Mouse (Mus musculus) embryonic facial prominence, embryonic 15.5 days (tissue): ENCODE results near the gene Gstp1. TPM values are rescaled to one million over a fixed set of nuclear protein-coding genes. Genes with fewer than 3 reads are reported as not detected.

ENCODE experiments used
- ATAC-seq: fragments of 200-750 bp; cut with Nextera tagmentation; 2 replicates; pipeline ENCODE4 v1.8.0; 2017; ENCODE audit warnings: low read depth, moderate TSS enrichment; ENCODE audit not compliant: insufficient number of reproducible peaks, low FRiP score, low TSS enrichment
- H3K27ac ChIP-seq: fragments of 300-500 bp; sonication (generic); replicated peaks from 2 replicates; pipeline ENCODE4 v1.5.1; 2015; ENCODE audit warnings: mild to moderate bottlenecking, inconsistent platforms
- H3K27me3 ChIP-seq: fragments of 300-500 bp; sonication (generic); 2 replicates; pipeline ENCODE4 v1.6.1; 2015; ENCODE audit warnings: inconsistent platforms
- H3K36me3 ChIP-seq: fragments of 300-500 bp; sonication (generic); 2 replicates; pipeline ENCODE4 v1.6.1; 2015; ENCODE audit warnings: mild to moderate bottlenecking, inconsistent platforms
- H3K4me1 ChIP-seq: fragments of 300-500 bp; sonication (generic); 2 replicates; pipeline ENCODE4 v1.6.1; 2015; ENCODE audit warnings: inconsistent platforms
- H3K4me2 ChIP-seq: fragments of 300-500 bp; sonication (generic); replicated peaks from 2 replicates; pipeline ENCODE4 v1.6.1; 2015; ENCODE audit warnings: mild to moderate bottlenecking, inconsistent platforms
- H3K4me3 ChIP-seq: fragments of 300-500 bp; sonication (generic); replicated peaks from 2 replicates; pipeline ENCODE4 v1.5.1; 2015; ENCODE audit warnings: mild to moderate bottlenecking, inconsistent platforms
- H3K9ac ChIP-seq: fragments of 300-500 bp; sonication (generic); 2 replicates; pipeline ENCODE4 v1.6.1; 2015; ENCODE audit warnings: inconsistent platforms
- H3K9me3 ChIP-seq: fragments of 300-500 bp; sonication (generic); replicated peaks from 2 replicates; pipeline ENCODE4 v1.6.1; 2016; ENCODE audit warnings: inconsistent platforms
- WGBS: fragments of 180-500 bp; shearing (Covaris S2); methylation state at CpG from one replicate; pipeline ENCODE4 v1.1.7; 2015; 5-methylcytosine and 5-hydroxymethylcytosine counted together
- polyA plus RNA-seq: library from polyadenylated mRNA; unstranded; fragments of >200 nt; fragmentation: Nextera tagmentation; extraction: Ambion mirVana; gene quantifications from 2 replicates; pipeline ENCODE4 v1.2.1, GENCODE M21; 2015

Gene Gstp1
- polyA plus RNA-seq, 1 experiment from 2014 or later, result 558 TPM

DNA sequence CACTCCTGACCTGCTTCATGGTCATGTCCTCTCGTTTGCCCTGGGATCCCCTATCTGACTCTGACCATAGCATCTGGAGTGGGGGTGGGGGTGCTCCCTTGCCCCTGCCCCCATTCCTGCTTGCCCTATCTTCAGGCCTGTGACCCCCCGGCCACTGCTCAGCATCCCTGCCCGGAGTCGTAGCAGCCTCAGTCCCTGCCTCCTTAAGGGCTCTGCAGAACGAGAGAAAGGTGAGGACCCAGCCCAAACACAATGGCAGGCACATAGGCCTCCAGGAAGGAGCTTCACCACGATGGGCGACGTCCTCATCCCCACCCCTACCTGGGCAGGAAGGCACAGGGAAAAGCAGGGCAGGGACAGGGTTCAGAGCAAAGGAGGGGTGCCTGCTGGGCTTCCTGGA lies 39.5 kb downstream of the Gstp1 start:
- H3K4me1 ChIP-seq, result peaks cover 23% of the 10 kb centered on the region
- WGBS, result 75% methylated on average over 8 of the region's 8 CpGs
- no peaks in the 10 kb centered on the region for H3K27me3 ChIP-seq
- H3K9me3 ChIP-seq, result no peaks in the 10 kb centered on the region
- no peak overlapping the region for H3K4me3 ChIP-seq
- no peak overlapping the region for H3K27ac ChIP-seq
- H3K4me2 ChIP-seq, result no peak overlapping the region
- ATAC-seq, result no peak
- H3K9ac ChIP-seq, result no peak overlapping the region
- H3K36me3 ChIP-seq, result no peaks in the 10 kb centered on the region

DNA sequence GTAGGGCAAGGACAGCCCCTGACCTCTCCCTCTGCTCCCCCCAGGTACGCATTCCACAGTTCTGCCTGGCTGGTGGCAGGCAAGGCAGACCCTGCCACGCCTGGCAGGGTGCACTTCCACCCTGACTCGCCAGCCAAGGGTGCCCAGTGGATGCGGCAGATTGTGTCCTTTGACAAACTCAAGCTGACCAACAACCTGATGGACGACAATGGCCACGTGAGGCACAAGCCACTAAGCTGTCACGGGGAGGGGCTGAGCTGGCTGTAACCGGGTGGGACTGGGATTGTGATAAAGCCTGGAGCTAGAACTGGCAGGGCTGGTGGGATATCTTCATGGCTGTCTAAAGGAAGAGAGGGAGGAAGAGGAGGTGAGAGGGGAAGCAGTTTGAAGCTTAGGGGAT lies 40.6 kb downstream of the Gstp1 start:
- ATAC-seq, result no peak
- WGBS, result 65% methylated on average over 8 of the region's 8 CpGs

DNA sequence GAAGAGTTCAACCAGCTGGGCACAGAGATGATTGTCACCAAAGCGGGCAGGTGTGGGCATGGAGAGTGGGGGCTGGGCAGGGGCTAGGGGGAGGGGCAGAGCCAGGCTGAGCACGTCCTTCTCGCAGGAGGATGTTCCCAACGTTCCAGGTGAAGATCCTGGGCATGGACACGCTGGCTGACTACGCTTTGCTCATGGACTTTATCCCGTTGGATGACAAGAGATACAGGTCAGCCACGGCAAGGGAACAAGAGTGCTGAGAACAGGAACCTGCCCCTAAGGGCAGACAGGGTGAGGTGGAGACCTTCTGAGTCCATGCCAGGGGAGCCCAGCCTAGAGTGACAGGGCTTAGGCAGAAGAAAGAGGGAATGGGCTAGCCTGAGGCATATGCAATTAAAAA lies 41.0 kb downstream of the Gstp1 start:
- Histone ChIP-seq H3K27ac (no peak overlapping the region), H3K4me1 (peaks cover 22% of the 10 kb centered on the region), H3K27me3 (no peaks in the 10 kb centered on the region), H3K4me3 (no peak overlapping the region), H3K9ac (no peak overlapping the region), H3K36me3 (no peaks in the 10 kb centered on the region), H3K4me2 (no peak overlapping the region), H3K9me3 (no peaks in the 10 kb centered on the region)
- WGBS, result 75% methylated on average over 8 of the region's 8 CpGs
- ATAC-seq, result no peak

More for the DNA sequence above, 40.6 kb downstream of the Gstp1 start:
- Histone ChIP-seq H3K9me3 (no peaks in the 10 kb centered on the region), H3K4me2 (no peak overlapping the region), H3K9ac (no peak overlapping the region), H3K4me3 (no peak overlapping the region), H3K36me3 (no peaks in the 10 kb centered on the region), H3K27ac (no peak overlapping the region), H3K4me1 (peaks cover 23% of the 10 kb centered on the region), H3K27me3 (no peaks in the 10 kb centered on the region)

DNA sequence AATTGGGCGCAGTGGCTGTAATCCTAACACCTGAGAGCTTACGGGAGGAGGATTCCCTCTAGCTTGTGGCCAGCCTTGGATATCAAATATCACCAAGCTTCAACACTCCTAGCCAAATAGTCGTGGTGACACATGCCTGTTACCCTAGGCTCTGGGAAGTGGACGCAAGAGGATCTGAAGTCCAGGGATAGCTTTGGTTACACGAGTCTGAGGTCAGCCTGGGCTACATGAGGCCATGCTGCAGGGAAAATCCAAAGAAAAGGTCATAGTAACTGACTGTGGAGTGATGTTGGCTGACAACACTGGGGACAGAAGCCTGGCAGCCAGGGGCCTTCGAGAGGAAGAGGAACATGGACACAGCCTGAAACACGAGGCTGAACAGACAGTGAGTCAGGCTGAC lies 41.7 kb downstream of the Gstp1 start:
- Histone ChIP-seq H3K36me3 (no peaks in the 10 kb centered on the region), H3K27me3 (no peaks in the 10 kb centered on the region), H3K4me2 (no peak overlapping the region), H3K9ac (no peak overlapping the region), H3K9me3 (no peaks in the 10 kb centered on the region), H3K27ac (no peak overlapping the region), H3K4me1 (peaks cover 15% of the 10 kb centered on the region), H3K4me3 (no peak overlapping the region)
- WGBS, result 52% methylated on average over 7 of the region's 7 CpGs
- no peak for ATAC-seq

DNA sequence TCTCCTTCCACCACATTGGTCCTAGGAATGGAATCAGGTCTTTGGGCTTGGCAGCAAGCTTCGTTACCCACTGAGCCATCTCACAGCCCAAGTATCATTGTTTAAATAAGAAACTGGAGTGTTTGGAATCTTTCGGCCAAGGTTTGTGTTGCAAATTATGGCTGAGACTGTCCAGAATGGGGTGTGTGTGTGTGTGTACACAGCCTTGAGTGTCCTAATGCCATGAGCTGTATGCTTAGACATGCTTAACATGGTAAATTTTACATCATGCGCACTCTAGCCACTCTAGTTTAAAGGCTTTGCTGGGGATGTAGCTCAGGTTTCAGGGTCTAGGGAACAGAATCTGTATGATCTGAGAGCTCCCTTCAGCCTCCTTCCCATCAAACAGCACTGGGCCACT lies 42.3 kb downstream of the Gstp1 start:
- H3K4me2 ChIP-seq, result no peak overlapping the region
- H3K4me1 ChIP-seq, result peaks cover 12% of the 10 kb centered on the region
- ATAC-seq, result no peak
- WGBS, result 71% methylated on average over 3 of the region's 3 CpGs
- H3K4me3 ChIP-seq, result no peak overlapping the region
- no peak overlapping the region for H3K27ac ChIP-seq
- no peaks in the 10 kb centered on the region for H3K27me3 ChIP-seq
- no peaks in the 10 kb centered on the region for H3K36me3 ChIP-seq
- no peaks in the 10 kb centered on the region for H3K9me3 ChIP-seq
- H3K9ac ChIP-seq, result no peak overlapping the region

DNA sequence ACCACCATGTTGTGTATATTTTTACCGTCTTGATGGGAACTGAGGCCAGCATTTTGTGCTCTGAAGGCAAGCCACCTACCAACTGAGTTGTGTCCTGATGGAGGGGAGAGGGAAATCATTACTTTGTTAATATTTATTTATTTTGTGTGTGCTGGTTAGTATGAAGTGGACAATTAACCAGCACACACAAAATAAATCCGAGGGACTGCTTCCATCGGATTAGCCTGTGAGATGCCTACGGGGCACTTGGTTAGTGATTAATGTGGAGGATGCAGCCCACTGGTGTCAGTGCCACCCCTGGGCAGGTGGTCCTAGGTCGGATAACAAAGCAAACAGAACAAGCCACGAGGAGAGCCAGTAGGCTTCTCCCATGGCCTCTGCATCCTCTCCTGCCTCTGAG lies 42.9 kb downstream of the Gstp1 start:
- no peak for ATAC-seq
- WGBS, result 66% methylated on average over 6 of the region's 6 CpGs
- no peaks in the 10 kb centered on the region for H3K27me3 ChIP-seq
- no peaks in the 10 kb centered on the region for H3K36me3 ChIP-seq
- no peak overlapping the region for H3K4me2 ChIP-seq
- no peak overlapping the region for H3K27ac ChIP-seq
- no peaks in the 10 kb centered on the region for H3K9me3 ChIP-seq
- H3K4me3 ChIP-seq, result no peak overlapping the region
- peaks cover 11% of the 10 kb centered on the region for H3K4me1 ChIP-seq
- H3K9ac ChIP-seq, result no peak overlapping the region

DNA sequence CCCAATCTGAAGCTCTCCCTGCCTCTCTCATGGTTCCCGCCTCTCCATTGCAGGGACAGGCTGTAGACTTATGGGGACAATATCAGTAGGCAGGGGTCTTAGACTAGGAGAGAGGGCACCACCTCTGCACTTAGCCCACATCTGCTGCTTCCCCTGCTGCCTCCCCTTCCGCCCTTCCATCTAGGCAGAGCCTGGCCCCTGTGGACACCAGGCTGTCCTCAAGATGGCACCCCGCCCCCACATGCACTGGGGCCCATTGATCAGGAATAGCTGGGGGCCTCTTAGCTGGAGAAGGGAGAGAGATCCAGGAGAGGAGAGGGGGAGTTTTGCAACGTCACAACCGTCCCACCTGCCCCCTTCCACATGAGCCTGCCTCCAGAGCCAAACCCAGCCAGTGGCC lies 45.4 kb downstream of the Gstp1 start, which contains the start of gene Tbx10:
TSS of gene Tbx10 (plus strand) at position 337 of the 400 bp plus-strand sequence.
- Histone ChIP-seq H3K4me2 (no peak within 1 kb of the TSS), H3K27me3 (no peaks in the 10 kb centered on the region), H3K9me3 (no peaks in the 10 kb centered on the region), H3K36me3 (no peaks in the 10 kb centered on the region), H3K4me1 (no peaks in the 10 kb centered on the region; the same call in 1 of the 2 replicates), H3K4me3 (no peak within 1 kb of the TSS), H3K9ac (no peak within 1 kb of the TSS), H3K27ac (no peak within 1 kb of the TSS)
- WGBS, result 43% methylated on average over 5 of the region's 5 CpGs
- no peak for ATAC-seq

DNA sequence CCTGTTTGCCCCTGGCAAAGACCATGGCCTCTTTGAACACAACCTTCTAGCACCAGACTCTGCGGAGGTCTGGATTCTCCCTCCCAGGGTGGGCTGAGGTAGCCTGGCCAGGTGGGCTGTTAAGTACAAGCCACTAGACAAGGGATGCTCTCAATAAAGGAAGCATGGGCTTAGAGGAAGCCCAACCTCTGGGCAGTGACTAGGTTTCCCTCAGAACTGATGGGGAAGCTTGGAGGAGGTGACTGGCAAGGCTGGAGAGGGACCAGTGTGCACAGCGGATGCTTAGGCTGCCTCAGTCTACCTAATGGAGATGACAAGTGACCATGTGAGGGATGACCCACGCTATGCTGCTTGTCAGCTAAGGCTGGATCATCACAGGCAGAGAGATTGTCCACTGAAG lies 45.8 kb downstream of the Gstp1 start:
- H3K36me3 ChIP-seq, result no peaks in the 10 kb centered on the region
- WGBS, result 77% methylated on average over 3 of the region's 3 CpGs
- H3K27me3 ChIP-seq, result no peaks in the 10 kb centered on the region
- H3K9ac ChIP-seq, result no peak overlapping the region
- no peak overlapping the region for H3K4me2 ChIP-seq
- no peak overlapping the region for H3K4me3 ChIP-seq
- H3K27ac ChIP-seq, result no peak overlapping the region
- no peak for ATAC-seq
- peaks cover 1% of the 10 kb centered on the region; the same call in 1 of the 2 replicates for H3K4me1 ChIP-seq
- H3K9me3 ChIP-seq, result no peaks in the 10 kb centered on the region

DNA sequence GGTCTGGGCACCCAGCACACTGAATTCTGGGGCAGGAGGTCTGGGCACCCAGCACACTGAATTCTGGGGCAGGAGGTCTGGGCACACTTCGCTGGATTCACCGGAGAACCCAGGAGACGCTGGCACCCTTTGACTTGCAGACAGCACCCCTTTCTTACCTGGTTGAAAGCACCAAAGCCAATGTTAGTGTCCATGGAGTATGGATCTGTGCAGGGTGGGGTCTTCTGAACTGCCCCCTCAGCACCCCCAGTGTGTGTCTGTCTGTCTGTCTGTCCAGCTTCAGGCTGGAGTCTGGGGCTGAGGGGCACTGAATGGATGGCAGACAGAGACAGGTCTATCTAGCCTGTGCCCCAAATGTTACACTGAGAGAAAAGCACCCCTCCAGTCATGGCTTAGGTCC lies 46.2 kb downstream of the Gstp1 start:
- no peak overlapping the region for H3K27ac ChIP-seq
- WGBS, result 93% methylated on average over 3 of the region's 3 CpGs

DNA sequence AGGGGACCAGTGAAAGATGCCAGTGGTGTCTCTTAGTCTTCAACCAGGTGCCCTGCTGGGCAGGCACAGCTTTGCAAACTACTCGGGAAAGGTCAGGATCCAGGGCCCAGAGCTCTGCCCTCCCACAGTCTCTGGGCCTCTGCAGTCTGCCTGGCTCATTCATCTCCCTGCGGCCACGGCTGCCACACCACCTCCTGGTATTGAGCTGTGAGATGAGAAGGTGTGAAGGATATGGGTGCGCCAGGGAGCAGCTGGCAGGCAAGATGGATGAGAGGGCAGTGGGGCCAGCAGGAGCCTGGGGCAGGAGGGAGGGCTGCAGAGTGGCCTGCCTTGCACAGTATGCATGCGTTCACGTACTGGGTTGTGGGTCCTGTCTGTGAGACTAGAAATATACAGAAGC lies 47.0 kb downstream of the Gstp1 start:
- H3K9ac ChIP-seq, result no peak overlapping the region
- peaks cover 11% of the 10 kb centered on the region for H3K4me1 ChIP-seq
- no peak overlapping the region for H3K4me2 ChIP-seq
- H3K27me3 ChIP-seq, result no peaks in the 10 kb centered on the region
- ATAC-seq, result no peak
- H3K9me3 ChIP-seq, result no peaks in the 10 kb centered on the region
- H3K27ac ChIP-seq, result no peak overlapping the region
- H3K36me3 ChIP-seq, result no peaks in the 10 kb centered on the region
- H3K4me3 ChIP-seq, result no peak overlapping the region
- WGBS, result 61% methylated on average over 6 of the region's 6 CpGs

More for the DNA sequence above, 46.2 kb downstream of the Gstp1 start:
- Histone ChIP-seq H3K4me1 (peaks cover 5% of the 10 kb centered on the region), H3K9ac (no peak overlapping the region), H3K36me3 (no peaks in the 10 kb centered on the region), H3K27me3 (no peaks in the 10 kb centered on the region), H3K9me3 (no peaks in the 10 kb centered on the region), H3K4me3 (no peak overlapping the region), H3K4me2 (no peak overlapping the region)
- no peak for ATAC-seq

DNA sequence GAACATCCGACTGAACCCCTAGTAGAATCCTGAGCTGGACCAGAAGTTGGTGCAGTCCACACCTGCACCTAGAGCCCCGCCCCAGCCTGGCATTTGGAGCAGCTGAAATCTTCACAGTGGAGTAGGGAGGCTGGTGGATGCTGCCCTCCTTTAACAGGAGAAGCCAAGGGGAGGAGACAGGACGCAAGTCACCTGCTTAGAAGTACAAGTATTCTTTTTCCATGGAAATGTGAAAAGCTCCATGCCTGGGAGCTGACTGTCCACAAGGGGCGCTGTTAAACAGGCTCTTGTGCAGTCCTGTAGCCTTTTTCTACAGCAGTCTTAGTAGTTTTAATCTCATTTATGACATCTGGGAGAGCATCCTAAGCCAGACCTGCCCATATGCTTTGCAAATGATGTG lies 49.0 kb downstream of the Gstp1 start:
- Histone ChIP-seq H3K27me3 (no peaks in the 10 kb centered on the region), H3K9me3 (no peaks in the 10 kb centered on the region), H3K27ac (no peak overlapping the region), H3K4me2 (no peak overlapping the region), H3K4me1 (peaks cover 14% of the 10 kb centered on the region), H3K9ac (no peak overlapping the region), H3K4me3 (no peak overlapping the region), H3K36me3 (no peaks in the 10 kb centered on the region)
- ATAC-seq, result no peak
- 85% methylated on average over 4 of the region's 4 CpGs for WGBS

DNA sequence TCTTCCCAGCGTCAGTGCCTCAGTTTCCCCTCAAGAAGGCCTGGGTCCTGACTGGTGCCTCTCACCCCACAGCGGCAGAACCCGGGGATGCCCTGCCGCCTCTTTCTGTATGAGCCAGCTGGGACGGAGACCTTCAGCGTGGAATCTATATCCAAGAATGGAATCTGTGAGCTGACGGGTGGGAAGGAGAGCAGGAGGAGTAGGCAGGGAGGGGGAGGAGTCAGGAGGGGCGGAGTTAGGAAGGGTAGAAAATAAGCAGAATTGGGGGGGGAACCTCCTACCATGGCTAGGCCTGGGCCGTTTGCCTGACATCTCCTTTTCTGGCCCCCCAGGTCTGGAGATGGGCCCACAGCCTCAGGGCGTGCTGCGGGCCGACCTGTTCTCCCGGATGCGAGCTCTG lies 49.7 kb downstream of the Gstp1 start:
- no peak for ATAC-seq
- Histone ChIP-seq H3K9me3 (no peaks in the 10 kb centered on the region), H3K36me3 (no peaks in the 10 kb centered on the region), H3K27ac (no peak overlapping the region), H3K4me2 (no peak overlapping the region), H3K27me3 (no peaks in the 10 kb centered on the region), H3K9ac (no peak overlapping the region), H3K4me3 (no peak overlapping the region), H3K4me1 (peaks cover 16% of the 10 kb centered on the region)
- 82% methylated on average over 14 of the region's 14 CpGs for WGBS
